Mouse (Mus musculus) hindbrain, postnatal 0 days (tissue): ENCODE data around the gene Tmem108. TPM values are rescaled to one million over a fixed set of nuclear protein-coding genes. Genes with fewer than 3 reads are reported as not detected.
A peak's percentile ranks its signal among the peaks of the same experiment; 100 is the strongest.

Source experiments
- ATAC-seq: fragments of 200-750 bp; cut with Nextera tagmentation; 2 replicates; pipeline ENCODE4 v1.8.0; 2017; ENCODE audit warnings: mild to moderate bottlenecking, moderate TSS enrichment, moderate library complexity
- DNase-seq: peaks from one replicate; pipeline ENCODE4 v3.0.0-alpha.2; 2015; ENCODE audit warnings: low spot score
- H3K27ac ChIP-seq: fragments of 300-500 bp; sonication (generic); 2 replicates; pipeline ENCODE4 v1.5.1; 2014; ENCODE audit warnings: mild to moderate bottlenecking
- H3K27me3 ChIP-seq: fragments of 300-500 bp; sonication (generic); 2 replicates; pipeline ENCODE4 v1.6.1; 2014; ENCODE audit warnings: low read length, mixed read lengths; ENCODE audit not compliant: insufficient read depth
- H3K36me3 ChIP-seq: fragments of 300-500 bp; sonication (generic); 2 replicates; pipeline ENCODE4 v1.6.1; 2014; ENCODE audit warnings: low read length, mixed read lengths; ENCODE audit not compliant: insufficient read depth
- H3K4me1 ChIP-seq: fragments of 300-500 bp; sonication (generic); 2 replicates; pipeline ENCODE4 v1.6.1; 2014; ENCODE audit warnings: antibody characterized with exemption, low read length, mixed read lengths; ENCODE audit not compliant: insufficient read depth
- H3K4me2 ChIP-seq: fragments of 300-500 bp; sonication (generic); 2 replicates; pipeline ENCODE4 v1.6.1; 2014; ENCODE audit warnings: low read depth, mild to moderate bottlenecking, low read length, moderate library complexity, mixed read lengths
- H3K4me3 ChIP-seq: fragments of 300-500 bp; sonication (generic); 2 replicates; pipeline ENCODE4 v1.5.1; 2014; ENCODE audit warnings: low read length
- H3K9ac ChIP-seq: fragments of 300-500 bp; sonication (generic); replicated peaks from 2 replicates; pipeline ENCODE4 v1.6.1; 2014; ENCODE audit warnings: mild to moderate bottlenecking, low read length, moderate library complexity, mixed read lengths
- H3K9me3 ChIP-seq: fragments of 300-500 bp; sonication (generic); 2 replicates; pipeline ENCODE4 v1.6.1; 2016; ENCODE audit warnings: low read length, mixed read lengths
- CTCF ChIP-seq: IDR thresholded peaks from 2 replicates; pipeline ENCODE4 v1.5.1; 2016; ENCODE audit warnings: antibody characterized with exemption, control low read depth, low read depth
- whole genome bisulfite sequencing: fragments of 180-500 bp; shearing (Covaris S2); extraction: QIAGEN DNeasy Blood & Tissue Kit; methylation state at CpG from one replicate; pipeline ENCODE4 v1.1.7; 2014; 5-methylcytosine and 5-hydroxymethylcytosine counted together
- polyA plus RNA-seq: library from polyadenylated mRNA; unstranded; fragments of >200 nt; fragmentation: Nextera tagmentation; extraction: Ambion mirVana; gene quantifications from 2 replicates; pipeline ENCODE4 v1.2.1, GENCODE M21; 2015
- total RNA-seq: library from RNA; depleted of rRNA; stranded (reverse); fragments of >200 nt; gene quantifications from 2 replicates; pipeline ENCODE4 v1.2.3, GENCODE M21; 2014

Gene Tmem108
- total and polyA plus RNA-seq, 2 experiments from 2014 or later = 21.5 to 24.4 TPM

- Histone ChIP-seq H3K9ac (no peak overlapping the region), H3K4me1 (peaks cover 11% of the 10 kb centered on the region), H3K27me3 (no peaks in the 10 kb centered on the region), H3K36me3 (no peaks in the 10 kb centered on the region), H3K4me3 (no peak overlapping the region), H3K27ac (no peak overlapping the region), H3K4me2 (no peak overlapping the region), H3K9me3 (0 out of 2 replicates have a peak, but pooled peaks cover 3% of the 10 kb centered on the region)
- WGBS = 61% methylated on average over 6 of the region's 6 CpGs
- no peak for TF ChIP-seq CTCF
- ATAC-seq (0 out of 2 replicates have a peak, but pooled peaks have one; percentile 12), DNase-seq (no peak)
Measured at GRCm38 (mm10) chr9:103523008-103523407, 238.6 kb downstream of the Tmem108 start.

- Histone ChIP-seq H3K9me3 (no peaks in the 10 kb centered on the region), H3K4me3 (no peak overlapping the region), H3K4me2 (no peak overlapping the region), H3K27me3 (no peaks in the 10 kb centered on the region), H3K4me1 (no peaks in the 10 kb centered on the region), H3K27ac (no peak overlapping the region), H3K36me3 (no peaks in the 10 kb centered on the region), H3K9ac (no peak overlapping the region)
- no peak for ATAC-seq
- DNase-seq = no peak
- no peak for TF ChIP-seq CTCF
- 17% methylated on average over 2 of the region's 2 CpGs for WGBS
Measured at GRCm38 (mm10) chr9:103513884-103514283, 247.8 kb downstream of the Tmem108 start.

GRCm38 (mm10) chr9:103512257-103512656 is 249.4 kb downstream of the Tmem108 start:
- WGBS = 74% methylated on average over 6 of the region's 6 CpGs
- ATAC-seq = no peak
- no peak for DNase-seq
- no peak overlapping the region for H3K4me3 ChIP-seq
- no peaks in the 10 kb centered on the region for H3K36me3 ChIP-seq
- no peaks in the 10 kb centered on the region for H3K27me3 ChIP-seq
- no peak overlapping the region for H3K4me2 ChIP-seq
- no peaks in the 10 kb centered on the region for H3K9me3 ChIP-seq
- no peak overlapping the region for H3K27ac ChIP-seq
- H3K9ac ChIP-seq = no peak overlapping the region
- no peaks in the 10 kb centered on the region for H3K4me1 ChIP-seq
- no peak for TF ChIP-seq CTCF

GRCm38 (mm10) chr9:103506968-103507584 is 254.6 kb downstream of the Tmem108 start:
- ATAC-seq = no peak
- Histone ChIP-seq H3K27ac (no peak overlapping the region), H3K4me3 (no peak overlapping the region), H3K4me2 (no peak overlapping the region), H3K36me3 (no peaks in the 10 kb centered on the region), H3K27me3 (no peaks in the 10 kb centered on the region), H3K9me3 (no peaks in the 10 kb centered on the region), H3K4me1 (peaks cover 12% of the 10 kb centered on the region), H3K9ac (no peak overlapping the region)
- TF ChIP-seq CTCF = no peak
- whole genome bisulfite sequencing = 68% methylated on average over 7 of the region's 7 CpGs
- DNase-seq = no peak

- Histone ChIP-seq H3K9ac (no peak overlapping the region), H3K36me3 (no peaks in the 10 kb centered on the region), H3K4me1 (peaks cover 19% of the 10 kb centered on the region), H3K4me2 (no peak overlapping the region), H3K27ac (no peak overlapping the region), H3K9me3 (no peaks in the 10 kb centered on the region), H3K4me3 (no peak overlapping the region), H3K27me3 (no peaks in the 10 kb centered on the region)
- DNase-seq = no peak
- no peak for TF ChIP-seq CTCF
- WGBS = 30% methylated on average over 5 of the region's 5 CpGs
- ATAC-seq = no peak
Measured at GRCm38 (mm10) chr9:103505067-103505466, 256.6 kb downstream of the Tmem108 start.

- 27% methylated on average over 1 of the region's 1 CpGs for WGBS
- Histone ChIP-seq H3K9me3 (no peaks in the 10 kb centered on the region), H3K4me1 (peaks cover 19% of the 10 kb centered on the region), H3K27me3 (no peaks in the 10 kb centered on the region), H3K27ac (no peak overlapping the region; the same call in 1 of the 2 replicates), H3K9ac (no peak overlapping the region), H3K36me3 (no peaks in the 10 kb centered on the region), H3K4me3 (no peak overlapping the region), H3K4me2 (no peak overlapping the region)
- peak; percentile 64 for DNase-seq
- TF ChIP-seq CTCF = no peak
- ATAC-seq = peak; percentile 68
Measured at GRCm38 (mm10) chr9:103504646-103505045, 257.0 kb downstream of the Tmem108 start.

- WGBS = 89% methylated on average over 3 of the region's 3 CpGs
- no peaks in the 10 kb centered on the region for H3K27me3 ChIP-seq
- H3K9ac ChIP-seq = no peak overlapping the region
- H3K4me2 ChIP-seq = no peak overlapping the region
- TF ChIP-seq CTCF = no peak
- no peaks in the 10 kb centered on the region for H3K36me3 ChIP-seq
- no peaks in the 10 kb centered on the region for H3K9me3 ChIP-seq
- H3K4me1 ChIP-seq = peaks cover 19% of the 10 kb centered on the region
- no peak overlapping the region for H3K4me3 ChIP-seq
- no peak for DNase-seq
- no peak for ATAC-seq
- no peak overlapping the region for H3K27ac ChIP-seq
Measured at GRCm38 (mm10) chr9:103503586-103504298, 257.9 kb downstream of the Tmem108 start.
